Mouse (Mus musculus) G1E-ER4 (cell line): ENCODE data around the gene Tut1. TPM values are rescaled to one million over a fixed set of nuclear protein-coding genes. Genes with fewer than 3 reads are reported as not detected.

Source experiments
- GATA1 ChIP-seq: IDR thresholded peaks from one replicate; pipeline ENCODE4 v1.8.0; 2012; ENCODE audit warnings: low read length, inconsistent platforms
- polyA plus RNA-seq: library from polyadenylated mRNA; stranded (reverse); fragments of >175 nt; gene quantifications from 2 replicates; pipeline ENCODE4 v1.2.3, GENCODE M21; 2012

The Tut1 gene
- polyA plus RNA-seq, 1 experiment = 54.6 TPM

GRCm38 (mm10) chr19:8989567-8990431 lies 36.2 kb downstream of the Tut1 start:
- TF ChIP-seq GATA1 = no peak

- no peak for TF ChIP-seq GATA1
Measured at GRCm38 (mm10) chr19:8990432-8991102, 36.9 kb downstream of the Tut1 start.

GRCm38 (mm10) chr19:8991245-8991870 lies 37.7 kb downstream of the Tut1 start:
- no peak for TF ChIP-seq GATA1

- no peak for TF ChIP-seq GATA1
Measured at GRCm38 (mm10) chr19:8991871-8992735, 38.5 kb downstream of the Tut1 start.

GRCm38 (mm10) chr19:8992769-8993624 lies 39.4 kb downstream of the Tut1 start:
- no peak for TF ChIP-seq GATA1

GRCm38 (mm10) chr19:8993625-8993912 lies 39.9 kb downstream of the Tut1 start:
- TF ChIP-seq GATA1 = no peak

GRCm38 (mm10) chr19:8994813-8995607 lies 41.4 kb downstream of the Tut1 start:
- no peak for TF ChIP-seq GATA1

- TF ChIP-seq GATA1 = no peak
Measured at GRCm38 (mm10) chr19:8996601-8997000, 43.0 kb downstream of the Tut1 start.

- TF ChIP-seq GATA1 = no peak
Measured at GRCm38 (mm10) chr19:8997546-8997945, 43.9 kb downstream of the Tut1 start.

GRCm38 (mm10) chr19:8998546-8998945 lies 44.9 kb downstream of the Tut1 start:
- no peak for TF ChIP-seq GATA1

GRCm38 (mm10) chr19:8999223-8999622 lies 45.6 kb downstream of the Tut1 start:
- TF ChIP-seq GATA1 = no peak

Other genes with a start within 250 kb of the Tut1 start
- 180 and 242 TPM in 2 replicates for gene Slc3a2, start 230.5 kb upstream of the Tut1 start, polyA plus RNA-seq
- gene Wdr74, start 218.0 kb upstream of the Tut1 start, polyA plus RNA-seq = 45.8 and 52.0 TPM in 2 replicates
- 1.8 and 2.1 TPM in 2 replicates for gene 1700092M07Rik, start 213.1 kb upstream of the Tut1 start, polyA plus RNA-seq
- gene Stx5a, start 212.4 kb upstream of the Tut1 start, polyA plus RNA-seq = 13.4 and 17.1 TPM in 2 replicates
- gene Nxf1, start 196.8 kb upstream of the Tut1 start, polyA plus RNA-seq = 23.2 and 29.3 TPM in 2 replicates
- gene Tmem223, start 182.9 kb upstream of the Tut1 start, polyA plus RNA-seq = 3.6 and 4.5 TPM in 2 replicates
- 50.4 and 51.8 TPM in 2 replicates for gene Tmem179b, start 179.4 kb upstream of the Tut1 start, polyA plus RNA-seq
- 42.9 and 51.9 TPM in 2 replicates for gene Taf6l, start 167.4 kb upstream of the Tut1 start, polyA plus RNA-seq
- 8.1 and 8.9 TPM in 2 replicates for gene Polr2g, start 155.3 kb upstream of the Tut1 start, polyA plus RNA-seq
- 1.4 and 1.9 TPM in 2 replicates for gene Zbtb3, start 151.3 kb upstream of the Tut1 start, polyA plus RNA-seq
- 2.1 and 3.1 TPM in 2 replicates for gene Ttc9c, start 134.5 kb upstream of the Tut1 start, polyA plus RNA-seq
- 100 and 147 TPM in 2 replicates for gene Hnrnpul2, start 133.8 kb upstream of the Tut1 start, polyA plus RNA-seq
- gene AC129217.1, start 124.1 kb upstream of the Tut1 start, polyA plus RNA-seq = 110 and 157 TPM in 2 replicates
- gene Bscl2, start 116.4 kb upstream of the Tut1 start, polyA plus RNA-seq = 9.4 and 10.6 TPM in 2 replicates
- gene Gng3, start 114.7 kb upstream of the Tut1 start, polyA plus RNA-seq = not detected in 2 replicates
- gene Lrrn4cl, start 103.1 kb upstream of the Tut1 start, polyA plus RNA-seq = not detected in 2 replicates
- gene Ubxn1, start 82.4 kb upstream of the Tut1 start, polyA plus RNA-seq = 262 and 324 TPM in 2 replicates
- 63.4 and 71.1 TPM in 2 replicates for gene Uqcc3, start 72.9 kb upstream of the Tut1 start, polyA plus RNA-seq
- gene Lbhd1, start 70.1 kb upstream of the Tut1 start, polyA plus RNA-seq = 0.46 and 0.48 TPM in 2 replicates
- gene Gm49403, start 69.9 kb upstream of the Tut1 start, polyA plus RNA-seq = not detected in 2 replicates
- 63.6 and 93.2 TPM in 2 replicates for gene 1810009A15Rik, start 65.0 kb upstream of the Tut1 start, polyA plus RNA-seq
- 12.7 and 33.2 TPM in 2 replicates for gene Gm49416, start 64.9 kb upstream of the Tut1 start, polyA plus RNA-seq
- gene Ints5, start 60.8 kb upstream of the Tut1 start, polyA plus RNA-seq = 50.3 and 53.9 TPM in 2 replicates
- gene Ganab, start 55.8 kb upstream of the Tut1 start, polyA plus RNA-seq = 45.9 and 48.4 TPM in 2 replicates
- gene B3gat3, start 33.5 kb upstream of the Tut1 start, polyA plus RNA-seq = 110 and 120 TPM in 2 replicates
- 29.4 and 38.6 TPM in 2 replicates for gene Rom1, start 24.5 kb upstream of the Tut1 start, polyA plus RNA-seq
- 100 and 115 TPM in 2 replicates for gene Eml3, start 24.3 kb upstream of the Tut1 start, polyA plus RNA-seq
- gene Mta2, start 12.0 kb upstream of the Tut1 start, polyA plus RNA-seq = 75.9 and 85.0 TPM in 2 replicates
- gene Eef1g, start 13.2 kb downstream of the Tut1 start, polyA plus RNA-seq = 60.0 and 221 TPM in 2 replicates
- 0.31 and 1.3 TPM in 2 replicates for gene Ahnak, start 35.4 kb downstream of the Tut1 start, polyA plus RNA-seq
- gene Scgb1a1, start 134.1 kb downstream of the Tut1 start, polyA plus RNA-seq = not detected in 2 replicates
- 63.9 and 66.8 TPM in 2 replicates for gene Asrgl1, start 181.8 kb downstream of the Tut1 start, polyA plus RNA-seq